9 mouse cellular contexts compared by ENCODE assay signal in genomic region chr5:151056255-151056919, GRCm38 (mm10).
A peak's percentile ranks its signal among the peaks of the same experiment; 100 is the strongest.
DNase-seq lines count a peak whose midpoint lies in the region; ATAC-seq lines count a peak whose summit lies in the region.
"Had no signal": no experiment of that assay in that cellular context is flagged by ENCODE, and none has a peak within 500 bp of the region (broad histone marks: within the 10 kb centered on the region; RNA-seq: fewer than 3 reads in every experiment).

No protein-coding gene starts in this region.

- H3K4me1 ChIP-seq in liver, embryonic 11.5 days (replicated peaks; ENCODE audit: control insufficient read depth, insufficient read depth, low read length), result peaks cover 5% of the 10 kb centered on the region; the same call in 1 of the 2 replicates
- peaks cover 3% of the 10 kb centered on the region; the same call in 1 of the 2 replicates for H3K4me1 ChIP-seq in midbrain, embryonic 16.5 days (ENCODE audit: control insufficient read depth, insufficient read depth, low read length)

- WGBS in liver, embryonic 11.5 days, result 62% methylated on average over 12 of the region's 12 CpGs
- 74% methylated on average over 12 of the region's 12 CpGs for WGBS in midbrain, embryonic 16.5 days

- no peak; the same call in 1 of the 2 replicates for ATAC-seq in liver, embryonic 11.5 days (replicated peaks; ENCODE audit: low FRiP score)
- ATAC-seq in granulocyte monocyte progenitor cell, adult 5-6 weeks (replicated peaks; ENCODE audit: poor library complexity, severe bottlenecking), result peak; percentile 13; the same call in 1 of the 2 replicates
- ATAC-seq in midbrain, embryonic 16.5 days, result 0 out of 2 replicates have a peak, but pooled peaks have one; percentile 42

- no peak overlapping the region for H3K4me3 ChIP-seq in liver, embryonic 11.5 days (ENCODE audit: low read depth, low read length)
- no peak overlapping the region for H3K4me3 ChIP-seq in midbrain, embryonic 16.5 days (ENCODE audit: low read depth, low read length)

- no peak overlapping the region for H3K4me2 ChIP-seq in liver, embryonic 11.5 days
- 0 out of 2 replicates have a peak overlapping the region, but pooled peaks have one; percentile 17 for H3K4me2 ChIP-seq in midbrain, embryonic 16.5 days (ENCODE audit: low read length)

- H3K27ac ChIP-seq in liver, embryonic 11.5 days (ENCODE audit: low read depth, low read length), result peak overlapping the region; percentile 6; the same call in 1 of the 2 replicates
- peak overlapping the region; percentile 51 for H3K27ac ChIP-seq in midbrain, embryonic 16.5 days (ENCODE audit: low read length)

- no peak overlapping the region for H3K9ac ChIP-seq in liver, embryonic 11.5 days (ENCODE audit: low read depth, low read length)
- H3K9ac ChIP-seq in midbrain, embryonic 16.5 days (ENCODE audit: low read depth, low read length), result no peak overlapping the region

- no peaks in the 10 kb centered on the region for H3K9me3 ChIP-seq in liver, embryonic 11.5 days (ENCODE audit: control insufficient read depth, low read length)
- no peaks in the 10 kb centered on the region for H3K9me3 ChIP-seq in midbrain, embryonic 16.5 days (replicated peaks; ENCODE audit: control insufficient read depth, low read length, poor library complexity, severe bottlenecking)

- no peaks in the 10 kb centered on the region for H3K27me3 ChIP-seq in liver, embryonic 11.5 days (replicated peaks; ENCODE audit: control insufficient read depth, insufficient read depth, low read length)
- no peaks in the 10 kb centered on the region for H3K27me3 ChIP-seq in midbrain, embryonic 16.5 days (ENCODE audit: control insufficient read depth, insufficient read depth, low read depth, low read length)

- peak; percentile 38 to 62 for DNase-seq in frontal cortex, postnatal 36 days (ENCODE audit: low spot score in 2 of 2)
- no peak for DNase-seq in frontal cortex, postnatal 10 days (ENCODE audit: low spot score in 2 of 2)
- DNase-seq in liver, embryonic 11.5 days (ENCODE audit: low spot score), result no peak
- DNase-seq in liver, result no peak
- DNase-seq in Muller cell, postnatal 12 days (ENCODE audit: inconsistent ontology term), result no peak
- DNase-seq in ovary, postnatal 10 days (ENCODE audit: low spot score), result no peak
- DNase-seq: layer of hippocampus, postnatal 36 days had no signal

- no peaks in the 10 kb centered on the region for H3K36me3 ChIP-seq in liver, embryonic 11.5 days (ENCODE audit: control insufficient read depth, insufficient read depth, low read length)
- H3K36me3 ChIP-seq in midbrain, embryonic 16.5 days (ENCODE audit: control insufficient read depth, insufficient read depth, low read length), result no peaks in the 10 kb centered on the region

Comparison
In these comparisons a context has a peak if more than half of its experiments do, and no peak if none do; other contexts are left out.
1. DNase-seq: peak in frontal cortex, postnatal 36 days (2 of 2); none in frontal cortex, postnatal 10 days (0 of 2), liver, embryonic 11.5 days (single experiment), liver (single experiment), Muller cell, postnatal 12 days (single experiment) and ovary, postnatal 10 days (single experiment).